30 mouse cellular contexts compared by ENCODE assay signal in the genomic region with DNA sequence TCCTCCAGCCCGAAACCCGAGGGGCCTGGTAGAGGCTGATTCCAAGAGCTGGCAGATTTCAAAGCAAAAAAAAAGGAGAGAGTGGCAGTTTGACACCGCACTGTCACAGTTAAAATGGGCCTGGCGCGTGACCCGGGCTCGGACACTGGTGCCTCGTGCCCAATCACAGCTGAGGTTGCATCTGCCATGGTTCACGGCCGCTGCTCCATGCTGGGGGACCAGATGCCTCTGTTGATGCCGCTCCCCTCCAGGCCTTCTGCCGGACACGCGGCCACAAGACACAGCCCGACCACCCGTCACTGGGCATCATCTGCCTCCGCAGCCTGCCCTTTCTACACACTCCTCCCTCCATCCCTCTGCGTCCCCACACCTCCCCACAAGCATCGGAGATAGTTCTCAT. TPM values are rescaled to one million over a fixed set of nuclear protein-coding genes. Genes with fewer than 3 reads are reported as not detected.
A peak's percentile ranks its signal among the peaks of the same experiment; 100 is the strongest.
DNase-seq lines count a peak whose midpoint lies in the region; ATAC-seq and TF ChIP-seq lines count a peak whose summit lies in the region.
"Had no signal": no experiment of that assay in that cellular context is flagged by ENCODE, and none has a peak within 500 bp of the region (broad histone marks: within the 10 kb centered on the region; RNA-seq: fewer than 3 reads in every experiment).

No protein-coding gene starts in this region.

- DNase-seq in adrenal gland, postnatal 25 days, result peak; percentile 12
- DNase-seq in adrenal gland, postnatal 14 days, result no peak
- DNase-seq in midbrain, postnatal 0 days (ENCODE audit: low spot score), result peak; percentile 61
- DNase-seq in cerebellum, adult 8-10 months, result peak; percentile 83
- DNase-seq in cerebellum, postnatal 36 days, result peak; percentile 77 to 84
- no peak for DNase-seq in right cerebral cortex, adult 18-20 months
- no peak for DNase-seq in gastrocnemius, postnatal 4 days (ENCODE audit: low spot score in 2 of 2)
- DNase-seq: adrenal gland, adult 8-10 months; forebrain, postnatal 0 days; gastrocnemius, postnatal 25 days; kidney, adult 9 months; kidney, postnatal 25 days; liver, postnatal 0 days; midbrain, embryonic 14.5 days had no signal

- H3K4me2 ChIP-seq in midbrain, postnatal 0 days (ENCODE audit: low read depth, low read length, poor library complexity, severe bottlenecking), result no peak overlapping the region
- no peak overlapping the region for H3K4me2 ChIP-seq in midbrain, embryonic 15.5 days
- H3K4me2 ChIP-seq: hindbrain, embryonic 15.5 days; limb, embryonic 12.5 days; liver, embryonic 11.5 days; neural tube, embryonic 13.5 days had no signal

- H3K9ac ChIP-seq in midbrain, postnatal 0 days (replicated peaks; ENCODE audit: low read length, poor library complexity, severe bottlenecking), result no peak overlapping the region
- no peak overlapping the region for H3K9ac ChIP-seq in midbrain, embryonic 15.5 days
- H3K9ac ChIP-seq: forebrain, postnatal 0 days; hindbrain, embryonic 15.5 days; limb, embryonic 12.5 days; liver, postnatal 0 days; neural tube, embryonic 13.5 days had no signal

- H3K4me1 ChIP-seq in midbrain, postnatal 0 days (ENCODE audit: insufficient read depth, low read length), result no peaks in the 10 kb centered on the region
- peaks cover 10% of the 10 kb centered on the region for H3K4me1 ChIP-seq in midbrain, embryonic 15.5 days
- H3K4me1 ChIP-seq: limb, embryonic 12.5 days had no signal

- H3K27me3 ChIP-seq in midbrain, postnatal 0 days (ENCODE audit: insufficient read depth, low read length), result no peaks in the 10 kb centered on the region
- no peaks in the 10 kb centered on the region for H3K27me3 ChIP-seq in midbrain, embryonic 15.5 days (replicated peaks)

- no peak overlapping the region for H3K27ac ChIP-seq in midbrain, postnatal 0 days (ENCODE audit: low read depth, low read length)
- no peak overlapping the region for H3K27ac ChIP-seq in midbrain, embryonic 15.5 days
- H3K27ac ChIP-seq: embryonic facial prominence, embryonic 10.5 days; hindbrain, embryonic 15.5 days; layer of hippocampus, adult 2 months; limb, embryonic 12.5 days; macrophage; neural tube, embryonic 13.5 days had no signal

- 69% methylated on average over 19 of the region's 19 CpGs for WGBS in midbrain, postnatal 0 days
- WGBS in midbrain, embryonic 15.5 days, result 67% methylated on average over 19 of the region's 19 CpGs

- no peak for ATAC-seq in midbrain, postnatal 0 days (ENCODE audit: low FRiP score)
- no peak for ATAC-seq in midbrain, embryonic 15.5 days (replicated peaks)
- ATAC-seq: activated CD4-positive, CD25-positive, alpha-beta regulatory T cell, adult 4 months; forebrain, postnatal 0 days; intestine, embryonic 16.5 days; liver, postnatal 0 days; lung, postnatal 0 days had no signal

- TF ChIP-seq CTCF in midbrain, postnatal 0 days (IDR thresholded peaks at IDR 0.05), result no peak

- H3K4me3 ChIP-seq in midbrain, postnatal 0 days (ENCODE audit: low read depth, low read length), result no peak overlapping the region
- no peak overlapping the region for H3K4me3 ChIP-seq in midbrain, embryonic 15.5 days
- H3K4me3 ChIP-seq: embryonic facial prominence, embryonic 10.5 days; hindbrain, embryonic 15.5 days; layer of hippocampus, adult 2 months; limb, embryonic 12.5 days; myocyte; neural tube, embryonic 13.5 days had no signal

- no peaks in the 10 kb centered on the region for H3K36me3 ChIP-seq in midbrain, postnatal 0 days (ENCODE audit: insufficient read depth, low read length)
- no peaks in the 10 kb centered on the region for H3K36me3 ChIP-seq in midbrain, embryonic 15.5 days (replicated peaks)
- H3K36me3 ChIP-seq: embryonic facial prominence, embryonic 10.5 days; hindbrain, embryonic 15.5 days; limb, embryonic 12.5 days; neural tube, embryonic 13.5 days had no signal

- no peaks in the 10 kb centered on the region for H3K9me3 ChIP-seq in midbrain, postnatal 0 days (ENCODE audit: low read length)
- no peaks in the 10 kb centered on the region for H3K9me3 ChIP-seq in midbrain, embryonic 15.5 days
- H3K9me3 ChIP-seq: embryonic facial prominence, embryonic 10.5 days; hindbrain, embryonic 15.5 days; limb, embryonic 12.5 days; neural tube, embryonic 13.5 days had no signal

RNA-seq across cellular contexts. Expression of gene Ifnar2, which starts 43.7 kb away (rescaled TPM):
- total RNA-seq in adrenal gland, postnatal 25 days (2021), result 101 and 110 TPM in 2 replicates
- 83.9 and 86.1 TPM in 2 replicates for total RNA-seq in adrenal gland, postnatal 14 days (2021)
- 32.2 and 33.5 TPM in 2 replicates for total RNA-seq in midbrain, postnatal 0 days (2014; rRNA removed)
- 40.1 and 47.5 TPM in 2 replicates for polyA plus RNA-seq in midbrain, postnatal 0 days (2015; fragmentation: Nextera tagmentation; extraction: Ambion mirVana)
- polyA plus RNA-seq in midbrain, embryonic 15.5 days (2015; fragmentation: Nextera tagmentation; extraction: Ambion mirVana), result 33.5 and 36.7 TPM in 2 replicates
- 10 to 100 TPM; 26.1 to 31.4 TPM for total RNA-seq in gastrocnemius, postnatal 4 days (2021)

RNA-seq across cellular contexts. Expression of gene Olig1, which starts 59.4 kb away (rescaled TPM):
- 0.27 TPM in 1 of 2 replicates, not detected in the other for total RNA-seq in adrenal gland, postnatal 25 days (2021)
- 1.1 and 1.2 TPM in 2 replicates for total RNA-seq in adrenal gland, postnatal 14 days (2021)
- total RNA-seq in midbrain, postnatal 0 days (2014; rRNA removed), result 153 and 196 TPM in 2 replicates
- 167 and 180 TPM in 2 replicates for polyA plus RNA-seq in midbrain, postnatal 0 days (2015; fragmentation: Nextera tagmentation; extraction: Ambion mirVana)
- polyA plus RNA-seq in midbrain, embryonic 15.5 days (2015; fragmentation: Nextera tagmentation; extraction: Ambion mirVana), result 79.2 and 81.5 TPM in 2 replicates
- total RNA-seq in gastrocnemius, postnatal 4 days (2021), result under 1 TPM in 1 of 2 experiments, not detected in 1; 0.25 TPM
- total RNA-seq: gastrocnemius, postnatal 25 days; heart, adult 8-10 months; heart, postnatal 25 days had no signal
- polyA plus RNA-seq: activated CD4-positive, CD25-positive, alpha-beta regulatory T cell, adult 4 months; heart, embryonic 14.5 days; intestine, embryonic 16.5 days; liver, embryonic 11.5 days; lung, postnatal 0 days; macrophage; myocyte; small intestine, adult 2 months had no signal

Comparison
In these comparisons a context has a peak if more than half of its experiments do, and no peak if none do; other contexts are left out.
1. DNase-seq: peak in adrenal gland, postnatal 25 days (single experiment), midbrain, postnatal 0 days (single experiment), cerebellum, adult 8-10 months (single experiment) and cerebellum, postnatal 36 days (2 of 2); none in adrenal gland, postnatal 14 days (single experiment), right cerebral cortex, adult 18-20 months (single experiment) and gastrocnemius, postnatal 4 days (0 of 2).
2. RNA of gene Olig1, which starts 59.4 kb away (total RNA-seq): 153 to 196 TPM in midbrain, postnatal 0 days; 1.1 to 1.2 TPM in adrenal gland, postnatal 14 days, 0.27 TPM in adrenal gland, postnatal 25 days and 0.25 TPM in gastrocnemius, postnatal 4 days; every median in the first group is over 10 times any median in the second.